Mouse (Mus musculus) lung, postnatal 0 days (tissue): ENCODE data around the gene Ofd1.

Source experiments
- CTCF ChIP-seq: IDR thresholded peaks from 2 replicates; pipeline ENCODE4 v1.5.1; 2016; ENCODE audit warnings: antibody characterized with exemption, mild to moderate bottlenecking
- EP300 ChIP-seq: IDR thresholded peaks from 2 replicates; pipeline ENCODE4 v1.6.1; 2016; ENCODE audit warnings: antibody characterized with exemption, mild to moderate bottlenecking, control low read depth

DNA sequence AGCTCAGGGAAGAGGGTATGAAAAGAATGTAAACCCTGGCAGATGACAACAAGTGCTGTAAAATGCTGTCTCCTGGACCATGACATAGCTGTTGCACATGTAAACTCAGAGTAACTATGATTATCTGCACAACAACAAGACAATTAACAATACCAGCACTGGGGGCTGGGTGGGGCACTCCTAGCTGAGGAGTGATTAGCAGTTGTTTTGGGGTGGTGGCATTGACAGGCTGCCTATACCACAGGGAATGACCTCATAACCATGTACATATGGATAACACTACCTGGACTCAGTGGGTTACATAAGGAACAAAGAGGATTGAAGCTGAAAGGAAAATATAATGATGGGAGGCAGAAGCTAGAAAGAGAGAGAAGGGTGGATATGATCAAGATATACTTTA is 32.6 kb downstream of the Ofd1 start:
- TF ChIP-seq CTCF (no peak), EP300 (no peak)
